Mouse (Mus musculus) forebrain, embryonic 10.5 days (tissue): ENCODE data around the gene Pax3. TPM values are rescaled to one million over a fixed set of nuclear protein-coding genes. Genes with fewer than 3 reads are reported as not detected.

Source experiments
- DNase-seq: peaks from one replicate; pipeline ENCODE4 v3.0.0-alpha.2; 2017; ENCODE audit warnings: low spot score; ENCODE audit errors: extremely low spot score
- H3K27ac ChIP-seq: fragments of 300-500 bp; sonication (generic); 2 replicates; pipeline ENCODE4 v1.5.1; 2016; ENCODE audit warnings: mild to moderate bottlenecking
- H3K27me3 ChIP-seq: fragments of 300-500 bp; sonication (generic); 2 replicates; pipeline ENCODE4 v1.6.1; 2016; ENCODE audit warnings: mild to moderate bottlenecking; ENCODE audit not compliant: poor library complexity, severe bottlenecking
- H3K36me3 ChIP-seq: fragments of 300-500 bp; sonication (generic); replicated peaks from 2 replicates; pipeline ENCODE4 v1.6.1; 2016; ENCODE audit warnings: mild to moderate bottlenecking, moderate library complexity
- H3K4me1 ChIP-seq: fragments of 300-500 bp; sonication (generic); 2 replicates; pipeline ENCODE4 v1.6.1; 2016
- H3K4me3 ChIP-seq: fragments of 300-500 bp; sonication (generic); 2 replicates; pipeline ENCODE4 v1.5.1; 2016; ENCODE audit warnings: mild to moderate bottlenecking, moderate library complexity
- H3K9me3 ChIP-seq: fragments of 300-500 bp; sonication (generic); 2 replicates; pipeline ENCODE4 v1.6.1; 2016; ENCODE audit warnings: mild to moderate bottlenecking, moderate library complexity
- WGBS: fragments of 180-500 bp; shearing (Covaris S2); methylation state at CpG from one replicate; pipeline ENCODE4 v1.1.7; 2016; 5-methylcytosine and 5-hydroxymethylcytosine counted together
- polyA plus RNA-seq: library from polyadenylated mRNA; unstranded; fragments of >200 nt; fragmentation: Nextera tagmentation; extraction: Ambion mirVana; gene quantifications from 2 replicates; pipeline ENCODE4 v1.2.1, GENCODE M21; 2016

The Pax3 gene
- polyA plus RNA-seq, 1 experiment from 2014 or later: 13.0 TPM

DNA sequence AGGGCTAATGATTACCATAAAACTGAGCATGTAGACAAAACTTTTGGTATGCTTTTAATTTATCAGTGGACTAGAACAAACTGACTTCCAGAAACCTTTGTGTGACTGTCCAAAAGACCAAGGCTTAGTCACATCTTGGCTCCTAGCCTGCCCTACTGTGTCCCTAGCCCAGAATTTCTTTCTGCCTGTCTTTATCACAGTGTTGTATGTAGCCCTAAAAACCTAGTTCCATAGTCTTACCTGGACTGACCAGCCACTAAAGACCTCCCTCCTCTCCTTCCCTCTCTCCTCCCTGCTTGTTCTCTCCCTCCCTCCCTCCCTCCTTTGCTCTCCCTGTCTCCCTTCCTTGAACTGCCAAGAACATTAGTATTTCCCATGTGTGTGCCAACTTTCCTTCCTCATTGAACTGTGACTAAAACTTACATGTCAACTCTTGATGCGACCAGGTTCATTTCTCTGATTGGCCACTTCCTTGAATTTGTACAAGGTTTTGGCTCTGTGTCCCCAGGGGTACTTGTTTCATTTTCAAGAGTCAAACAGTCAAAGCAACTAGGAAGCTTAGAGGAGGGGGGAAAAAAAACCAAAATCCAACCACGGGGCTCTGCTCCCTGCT is 48.8 kb downstream of the Pax3 start:
- 57% methylated on average over 2 of the region's 2 CpGs for WGBS
- DNase-seq: no peak
- H3K27me3 ChIP-seq: peaks cover 100% of the 10 kb centered on the region
- H3K9me3 ChIP-seq: no peaks in the 10 kb centered on the region
- no peak overlapping the region for H3K4me3 ChIP-seq
- H3K4me1 ChIP-seq: peaks cover 30% of the 10 kb centered on the region
- no peaks in the 10 kb centered on the region for H3K36me3 ChIP-seq
- H3K27ac ChIP-seq: no peak overlapping the region

DNA sequence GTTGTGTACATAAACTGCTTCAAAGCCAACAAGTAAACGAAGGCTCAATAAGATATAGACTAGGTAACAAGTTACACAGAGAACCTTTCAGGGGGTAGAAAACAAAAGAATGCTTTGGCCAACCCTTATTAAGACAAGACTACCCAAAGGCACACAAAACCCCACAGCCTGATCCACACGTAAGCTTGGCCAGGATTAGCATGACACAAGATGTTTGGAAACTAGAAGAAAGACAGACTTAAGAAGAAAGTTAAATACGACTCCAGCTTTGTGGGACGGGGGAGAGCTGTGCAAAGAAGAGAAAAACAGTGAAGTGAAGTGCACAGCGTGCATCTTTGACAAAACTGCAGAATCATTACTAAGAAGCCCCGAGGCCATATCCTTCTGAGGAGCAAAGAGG is 53.5 kb downstream of the Pax3 start:
- Histone ChIP-seq H3K9me3 (no peaks in the 10 kb centered on the region), H3K4me3 (no peak overlapping the region), H3K36me3 (no peaks in the 10 kb centered on the region), H3K27ac (no peak overlapping the region), H3K4me1 (peaks cover 76% of the 10 kb centered on the region), H3K27me3 (peaks cover 100% of the 10 kb centered on the region)
- DNase-seq: no peak
- WGBS: 11% methylated on average over 6 of the region's 6 CpGs

DNA sequence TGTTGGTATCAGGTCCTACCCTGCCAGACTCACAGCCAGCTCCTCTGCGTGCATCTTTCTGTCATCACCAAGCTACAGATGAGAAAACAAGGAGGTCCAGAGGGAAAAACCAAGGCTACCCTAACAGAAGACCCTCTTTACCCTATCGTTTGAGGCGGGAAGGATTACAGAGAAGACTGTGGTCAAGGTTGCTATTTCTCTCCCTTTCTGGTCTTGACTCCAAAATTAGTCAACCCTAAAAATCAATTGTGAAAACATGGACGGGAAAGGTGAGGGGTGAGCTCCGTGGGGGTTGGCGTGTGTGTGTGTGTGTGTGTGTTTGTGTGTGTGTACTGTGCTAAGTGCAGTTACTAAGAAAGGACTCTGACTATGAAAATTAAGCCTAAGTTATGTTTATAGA is 54.0 kb downstream of the Pax3 start:
- H3K9me3 ChIP-seq: no peaks in the 10 kb centered on the region
- peaks cover 77% of the 10 kb centered on the region for H3K4me1 ChIP-seq

DNA sequence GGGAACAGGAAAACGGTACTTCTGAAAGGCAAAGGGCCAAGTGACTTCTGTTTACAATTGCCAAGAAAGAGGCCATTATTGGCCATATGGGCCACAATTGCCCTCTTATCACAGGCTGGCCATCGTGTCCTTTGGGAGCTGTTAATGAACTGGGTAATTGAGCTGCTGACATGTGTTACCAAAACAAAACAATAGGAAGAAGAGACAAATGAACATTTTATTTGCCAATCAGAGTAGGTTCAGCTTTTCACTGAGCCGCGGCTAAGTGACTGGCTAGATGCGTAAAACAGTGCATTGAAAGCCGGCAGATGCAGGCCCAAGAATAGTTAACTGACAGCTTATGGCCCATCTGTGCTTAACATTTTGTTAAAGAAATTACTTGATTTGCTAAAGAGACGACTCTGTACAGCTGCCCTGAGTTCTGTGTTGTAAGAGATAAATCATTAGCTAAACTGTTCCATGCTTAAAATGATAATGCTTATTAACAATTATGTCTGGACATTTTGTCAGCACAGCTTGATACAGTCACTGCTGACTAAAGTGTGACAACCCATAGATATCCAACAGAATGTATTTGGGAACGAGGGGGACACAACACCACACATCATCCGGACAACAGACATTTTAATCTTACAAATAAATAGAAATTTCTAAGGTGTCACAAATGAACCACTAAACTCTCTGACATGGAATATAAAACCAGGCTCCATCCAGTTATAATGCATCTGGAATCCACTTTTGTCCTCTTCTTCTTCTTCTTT is 55.0 kb downstream of the Pax3 start:
- Histone ChIP-seq H3K36me3 (no peaks in the 10 kb centered on the region), H3K4me1 (peaks cover 72% of the 10 kb centered on the region), H3K27me3 (peaks cover 100% of the 10 kb centered on the region), H3K9me3 (no peaks in the 10 kb centered on the region), H3K4me3 (no peak overlapping the region), H3K27ac (no peak overlapping the region)
- 20% methylated on average over 9 of the region's 9 CpGs for WGBS
- peak; percentile 40 for DNase-seq

More for the DNA sequence above, 54.0 kb downstream of the Pax3 start:
- DNase-seq: no peak
- H3K36me3 ChIP-seq: no peaks in the 10 kb centered on the region
- WGBS: 49% methylated on average over 6 of the region's 6 CpGs
- peaks cover 100% of the 10 kb centered on the region for H3K27me3 ChIP-seq
- H3K27ac ChIP-seq: no peak overlapping the region
- no peak overlapping the region for H3K4me3 ChIP-seq

DNA sequence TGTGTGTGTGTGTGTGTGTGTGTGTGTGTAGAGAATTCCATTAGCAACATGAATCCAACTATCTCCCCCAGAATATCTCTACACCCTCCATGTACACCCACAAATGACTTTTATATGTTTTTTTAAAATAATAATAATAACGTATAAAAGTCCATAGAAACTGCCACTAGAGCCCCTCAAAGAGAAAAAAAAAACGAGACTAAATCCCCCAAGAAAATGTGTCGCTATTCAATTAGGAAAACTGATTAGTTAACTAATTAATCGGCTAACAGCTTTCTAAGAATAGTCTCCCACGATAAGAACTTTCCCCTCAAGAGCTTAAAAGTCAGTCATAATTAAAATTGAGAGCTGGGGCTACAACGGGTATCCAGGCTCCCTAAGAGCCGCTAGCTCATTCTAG is 55.6 kb downstream of the Pax3 start:
- Histone ChIP-seq H3K36me3 (no peaks in the 10 kb centered on the region), H3K4me1 (peaks cover 66% of the 10 kb centered on the region), H3K4me3 (no peak overlapping the region), H3K27ac (no peak overlapping the region), H3K9me3 (no peaks in the 10 kb centered on the region), H3K27me3 (peaks cover 100% of the 10 kb centered on the region)
- WGBS: 5% methylated on average over 7 of the region's 7 CpGs
- no peak for DNase-seq

DNA sequence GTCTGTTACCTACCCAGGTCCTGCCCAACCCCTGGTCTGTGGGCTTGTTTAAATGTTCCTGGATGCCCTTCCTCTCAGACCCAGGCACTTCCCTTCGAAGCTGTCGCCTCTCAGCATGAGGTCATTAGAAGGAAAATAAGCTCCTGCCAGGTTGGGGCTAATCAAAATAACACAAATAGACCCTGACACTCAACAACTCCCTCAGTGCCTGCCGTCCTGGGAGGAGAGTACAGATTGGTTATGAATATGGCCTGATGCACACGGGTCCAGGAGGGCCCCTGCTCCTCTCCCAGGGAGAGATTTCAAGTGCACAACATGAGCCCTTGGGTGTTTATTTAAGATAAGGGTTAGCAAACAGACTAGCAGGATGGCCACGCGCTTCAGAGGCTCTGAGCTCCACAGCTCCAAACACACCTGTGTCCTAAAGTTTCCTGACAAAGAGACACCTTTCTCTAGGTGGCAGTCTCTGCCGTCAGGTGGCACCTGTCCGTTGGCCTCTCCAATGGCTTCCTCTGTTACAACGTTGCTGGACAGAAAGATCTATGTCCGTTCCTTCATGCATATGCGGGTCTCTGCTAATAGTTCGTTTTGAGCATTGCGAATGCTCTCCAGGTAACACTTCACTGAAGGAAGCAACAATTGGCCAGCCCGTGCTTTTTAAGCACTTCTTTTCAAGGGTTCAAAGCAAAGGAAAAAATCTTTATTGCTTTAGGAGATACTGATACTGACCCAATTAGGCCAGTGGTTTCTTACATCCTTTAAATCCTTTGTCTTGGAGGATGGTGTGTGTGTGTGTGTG is 56.2 kb downstream of the Pax3 start:
- no peaks in the 10 kb centered on the region for H3K9me3 ChIP-seq
- no peaks in the 10 kb centered on the region for H3K36me3 ChIP-seq
- no peak overlapping the region for H3K27ac ChIP-seq
- no peak overlapping the region for H3K4me3 ChIP-seq
- H3K4me1 ChIP-seq: peaks cover 66% of the 10 kb centered on the region
- H3K27me3 ChIP-seq: peaks cover 100% of the 10 kb centered on the region
- 3% methylated on average over 14 of the region's 14 CpGs for WGBS
- DNase-seq: peak; percentile 53

DNA sequence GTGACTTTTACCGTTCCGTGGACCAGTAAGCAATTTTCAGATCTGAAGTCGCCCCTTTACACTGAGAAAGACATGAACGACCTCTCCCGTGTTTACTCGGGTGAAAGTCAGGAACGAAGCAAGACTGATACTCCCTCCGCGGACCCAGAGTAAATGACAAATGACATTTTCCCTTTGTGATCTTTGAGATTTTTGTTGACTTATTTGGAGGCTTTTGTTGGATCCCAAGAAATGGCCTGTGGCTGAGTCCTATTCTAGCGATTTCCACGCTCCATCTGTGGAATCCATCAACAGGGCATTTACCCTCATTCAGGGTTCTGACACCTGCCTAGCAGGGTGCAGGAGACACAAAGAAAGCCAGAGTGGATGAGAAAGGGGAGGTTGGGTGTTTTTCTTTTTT is 57.6 kb downstream of the Pax3 start:
- 7% methylated on average over 11 of the region's 11 CpGs for WGBS
- Histone ChIP-seq H3K27me3 (peaks cover 100% of the 10 kb centered on the region), H3K36me3 (no peaks in the 10 kb centered on the region), H3K4me3 (no peak overlapping the region), H3K27ac (no peak overlapping the region), H3K9me3 (no peaks in the 10 kb centered on the region), H3K4me1 (peaks cover 59% of the 10 kb centered on the region)
- no peak for DNase-seq

DNA sequence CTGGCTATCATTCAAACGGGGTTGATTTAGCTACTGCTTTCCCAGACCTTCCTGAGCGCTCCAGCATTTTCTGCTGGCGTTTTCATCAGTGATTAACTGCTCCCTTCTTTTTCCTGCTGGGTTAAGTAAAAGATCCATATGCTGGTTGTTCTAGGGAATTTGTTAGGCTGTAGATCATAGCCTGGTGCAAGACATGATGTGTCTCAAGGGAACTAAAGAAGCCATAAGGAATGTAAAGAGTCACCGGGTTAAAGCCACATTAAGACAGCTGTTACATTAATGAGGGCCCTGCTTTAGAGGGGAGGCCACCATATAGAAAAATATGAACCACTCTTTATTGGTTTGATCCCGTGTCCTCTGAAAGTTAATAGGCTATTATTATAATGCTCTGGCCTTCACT is 67.7 kb downstream of the Pax3 start:
- Histone ChIP-seq H3K27ac (no peak overlapping the region), H3K36me3 (peaks cover 12% of the 10 kb centered on the region), H3K4me3 (no peak overlapping the region), H3K4me1 (no peaks in the 10 kb centered on the region), H3K27me3 (peaks cover 72% of the 10 kb centered on the region), H3K9me3 (no peaks in the 10 kb centered on the region)
- WGBS: 80% methylated on average over 5 of the region's 5 CpGs
- DNase-seq: no peak

DNA sequence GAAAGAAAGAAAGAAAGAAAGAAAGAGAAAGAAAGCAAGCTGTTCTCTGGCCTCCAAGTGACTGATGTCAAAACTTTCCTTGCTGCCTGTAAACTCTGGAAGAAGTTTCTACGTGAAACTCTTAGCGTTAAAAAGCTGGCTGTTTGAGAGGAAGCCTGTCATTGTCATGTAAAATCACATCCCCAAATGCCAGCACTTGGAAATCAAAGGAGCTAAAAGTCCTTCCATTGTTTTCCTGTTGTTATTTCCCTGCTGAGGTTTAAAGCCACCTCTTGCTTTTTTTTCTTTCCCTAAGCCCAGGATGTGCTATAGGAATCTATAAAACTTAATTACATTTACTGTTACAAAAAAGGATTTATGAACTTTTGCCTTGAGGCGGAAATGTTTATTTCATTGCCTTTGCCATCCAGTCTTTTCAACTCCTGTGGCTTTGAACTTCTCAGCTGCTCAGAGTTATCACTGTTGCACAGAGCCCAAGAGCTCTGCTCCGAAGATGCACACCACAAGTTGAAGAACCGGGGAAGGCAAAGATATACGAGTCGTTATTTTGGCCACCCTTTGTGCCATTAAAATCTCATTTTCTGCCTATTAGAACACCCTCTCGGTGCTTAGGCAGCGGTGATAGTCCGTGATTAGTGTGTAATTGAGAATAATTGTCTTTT is 76.9 kb downstream of the Pax3 start:
- Histone ChIP-seq H3K4me3 (no peak overlapping the region), H3K27ac (no peak overlapping the region), H3K36me3 (no peaks in the 10 kb centered on the region; the same call in 1 of the 2 replicates), H3K27me3 (peaks cover 94% of the 10 kb centered on the region), H3K4me1 (peaks cover 8% of the 10 kb centered on the region), H3K9me3 (no peaks in the 10 kb centered on the region)
- 16% methylated on average over 10 of the region's 10 CpGs for WGBS
- DNase-seq: no peak

DNA sequence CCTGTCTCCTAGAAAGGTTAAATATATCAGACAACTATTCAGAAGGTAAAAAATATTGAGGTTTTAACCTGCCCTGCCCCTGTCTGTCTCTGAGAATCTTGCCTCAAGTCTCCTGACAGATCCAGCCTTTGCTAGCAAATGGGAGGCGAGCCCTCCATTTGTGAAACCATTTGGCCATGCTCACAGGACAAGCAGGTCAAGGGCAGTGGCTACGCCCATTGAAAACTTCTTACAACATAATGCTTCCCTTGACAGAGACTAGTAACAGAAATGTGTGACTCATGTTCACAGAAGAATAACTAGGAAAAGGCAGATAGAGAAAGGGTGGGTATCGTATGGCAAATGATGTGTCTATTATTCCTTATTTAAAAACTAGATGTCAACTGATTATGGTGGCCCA is 80.9 kb downstream of the Pax3 start:
- Histone ChIP-seq H3K27ac (no peak overlapping the region), H3K4me1 (peaks cover 15% of the 10 kb centered on the region), H3K27me3 (peaks cover 88% of the 10 kb centered on the region), H3K9me3 (no peaks in the 10 kb centered on the region), H3K4me3 (no peak overlapping the region), H3K36me3 (no peaks in the 10 kb centered on the region; the same call in 1 of the 2 replicates)
- WGBS: 89% methylated on average over 3 of the region's 3 CpGs
- no peak for DNase-seq

DNA sequence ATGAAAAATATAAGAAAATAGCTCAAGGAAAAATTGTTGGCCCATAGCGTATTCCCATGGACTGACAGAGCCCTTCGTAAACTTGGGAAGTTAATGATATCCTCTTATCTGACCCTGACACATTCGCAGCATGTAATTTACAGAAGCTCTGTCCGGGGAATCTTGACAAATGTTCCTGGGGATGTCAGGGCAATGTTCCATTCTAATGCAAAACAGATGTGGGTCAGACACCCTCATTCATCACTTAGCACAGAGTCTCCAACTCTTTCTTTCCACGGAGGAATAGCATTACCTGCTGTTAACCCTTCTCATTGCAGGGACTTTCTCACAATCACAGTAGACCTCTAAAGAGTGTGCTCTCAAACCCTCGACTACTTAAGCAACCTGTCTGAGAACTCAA is 86.6 kb downstream of the Pax3 start:
- 53% methylated on average over 6 of the region's 6 CpGs for WGBS
- no peak for DNase-seq
- no peak overlapping the region for H3K27ac ChIP-seq
- H3K9me3 ChIP-seq: no peaks in the 10 kb centered on the region
- peaks cover 60% of the 10 kb centered on the region for H3K27me3 ChIP-seq
- H3K4me1 ChIP-seq: peaks cover 24% of the 10 kb centered on the region
- no peaks in the 10 kb centered on the region for H3K36me3 ChIP-seq
- no peak overlapping the region for H3K4me3 ChIP-seq

DNA sequence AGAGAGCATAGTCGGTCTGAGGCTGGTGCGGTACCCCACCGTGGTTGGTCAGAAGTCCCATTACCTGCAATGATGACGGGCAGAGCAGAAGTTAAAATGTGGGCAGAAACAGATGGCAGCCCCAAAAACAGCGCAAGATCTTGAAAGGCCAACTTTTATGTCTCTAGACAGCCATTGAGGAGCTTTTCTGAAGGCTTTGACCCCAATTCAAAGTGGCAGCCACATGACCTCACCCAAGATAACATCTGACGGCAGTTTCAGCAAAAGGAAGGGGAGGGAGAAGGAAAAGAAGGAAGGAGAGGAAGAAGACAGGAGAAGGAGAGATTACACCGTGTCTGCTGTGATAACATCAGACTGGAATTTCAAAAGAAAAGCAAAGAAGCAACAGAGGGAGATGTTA is 93.4 kb downstream of the Pax3 start:
- WGBS: 83% methylated on average over 7 of the region's 7 CpGs
- Histone ChIP-seq H3K27ac (no peak overlapping the region), H3K9me3 (no peaks in the 10 kb centered on the region), H3K27me3 (peaks cover 9% of the 10 kb centered on the region), H3K36me3 (no peaks in the 10 kb centered on the region), H3K4me1 (peaks cover 17% of the 10 kb centered on the region), H3K4me3 (no peak overlapping the region)
- no peak for DNase-seq
